Mouse (Mus musculus) liver, postnatal 0 days (tissue): ENCODE measurements around the gene Entpd7. TPM values are rescaled to one million over a fixed set of nuclear protein-coding genes. Genes with fewer than 3 reads are reported as not detected.

Experiments used
- ATAC-seq: fragments of 200-750 bp; cut with Nextera tagmentation; 2 replicates; pipeline ENCODE4 v1.8.0; 2017; ENCODE audit warnings: mild to moderate bottlenecking, moderate library complexity
- DNase-seq: peaks from one replicate; pipeline ENCODE4 v3.0.0-alpha.2; 2016
- H3K27ac ChIP-seq: fragments of 300-500 bp; sonication (generic); 2 replicates; pipeline ENCODE4 v1.5.1; 2014; ENCODE audit warnings: antibody characterized with exemption, moderate library complexity, mild to moderate bottlenecking, low read depth
- H3K27me3 ChIP-seq: fragments of 300-500 bp; sonication (generic); 2 replicates; pipeline ENCODE4 v1.6.1; 2014; ENCODE audit warnings: low read length, control low read depth, mixed read lengths; ENCODE audit not compliant: insufficient read depth
- H3K36me3 ChIP-seq: fragments of 300-500 bp; sonication (generic); replicated peaks from 2 replicates; pipeline ENCODE4 v1.6.1; 2014; ENCODE audit warnings: mild to moderate bottlenecking, control low read depth, low read length, moderate library complexity, mixed read lengths; ENCODE audit not compliant: insufficient read depth
- H3K4me1 ChIP-seq: fragments of 300-500 bp; sonication (generic); 2 replicates; pipeline ENCODE4 v1.6.1; 2014; ENCODE audit warnings: antibody characterized with exemption, mild to moderate bottlenecking, control low read depth; ENCODE audit not compliant: insufficient read depth
- H3K4me2 ChIP-seq: fragments of 300-500 bp; sonication (generic); 2 replicates; pipeline ENCODE4 v1.6.1; 2014; ENCODE audit warnings: low read depth, mild to moderate bottlenecking, low read length, moderate library complexity, mixed read lengths
- H3K4me3 ChIP-seq: fragments of 300-500 bp; sonication (generic); 2 replicates; pipeline ENCODE4 v1.5.1; 2014; ENCODE audit warnings: low read depth, low read length
- H3K9ac ChIP-seq: fragments of 300-500 bp; sonication (generic); replicated peaks from 2 replicates; pipeline ENCODE4 v1.6.1; 2014; ENCODE audit warnings: mild to moderate bottlenecking, moderate library complexity
- H3K9me3 ChIP-seq: fragments of 300-500 bp; sonication (generic); 2 replicates; pipeline ENCODE4 v1.6.1; 2016; ENCODE audit warnings: mild to moderate bottlenecking, control low read depth, low read length, mixed read lengths
- CTCF ChIP-seq: sonication (generic); IDR thresholded peaks from 2 replicates; pipeline ENCODE4 v1.5.1; 2016; ENCODE audit warnings: antibody characterized with exemption, low read depth
- EP300 ChIP-seq: IDR thresholded peaks from 2 replicates; pipeline ENCODE4 v1.6.1; 2016; ENCODE audit warnings: antibody characterized with exemption, low read depth, mild to moderate bottlenecking
- WGBS: fragments of 180-500 bp; shearing (Covaris S2); extraction: QIAGEN DNeasy Blood & Tissue Kit; methylation state at CpG from one replicate; pipeline ENCODE4 v1.1.7; 2014; ENCODE audit not compliant: insufficient replicate concordance; 5-methylcytosine and 5-hydroxymethylcytosine counted together
- polyA plus RNA-seq: library from polyadenylated mRNA; unstranded; fragments of >200 nt; fragmentation: Nextera tagmentation; extraction: Ambion mirVana; gene quantifications from 2 replicates; pipeline ENCODE4 v1.2.1, GENCODE M21; 2015

The Entpd7 gene
- polyA plus RNA-seq, 1 experiment from 2014 or later = 1.9 TPM

GRCm38 (mm10) chr19:43770584-43770983 lies 81.1 kb downstream of the Entpd7 start:
- no peak for TF ChIP-seq EP300
- TF ChIP-seq CTCF = no peak
- DNase-seq = no peak
- Histone ChIP-seq H3K36me3 (no peaks in the 10 kb centered on the region), H3K9me3 (no peaks in the 10 kb centered on the region), H3K27ac (no peak overlapping the region), H3K9ac (no peak overlapping the region), H3K27me3 (no peaks in the 10 kb centered on the region), H3K4me3 (no peak overlapping the region), H3K4me1 (peaks cover 7% of the 10 kb centered on the region), H3K4me2 (no peak overlapping the region)
- no peak for ATAC-seq
- WGBS = 36% methylated on average over 4 of the region's 4 CpGs

GRCm38 (mm10) chr19:43771499-43771969 lies 82.1 kb downstream of the Entpd7 start:
- no peak overlapping the region for H3K9ac ChIP-seq
- DNase-seq (no peak), ATAC-seq (no peak)
- no peak for TF ChIP-seq CTCF
- no peak for TF ChIP-seq EP300
- H3K4me2 ChIP-seq = no peak overlapping the region
- H3K4me1 ChIP-seq = peaks cover 9% of the 10 kb centered on the region
- H3K36me3 ChIP-seq = no peaks in the 10 kb centered on the region
- H3K27me3 ChIP-seq = no peaks in the 10 kb centered on the region
- H3K9me3 ChIP-seq = no peaks in the 10 kb centered on the region
- H3K27ac ChIP-seq = no peak overlapping the region
- WGBS = 35% methylated on average over 5 of the region's 5 CpGs
- no peak overlapping the region for H3K4me3 ChIP-seq

- no peaks in the 10 kb centered on the region for H3K9me3 ChIP-seq
- no peaks in the 10 kb centered on the region for H3K36me3 ChIP-seq
- H3K27ac ChIP-seq = no peak overlapping the region
- 60% methylated on average over 6 of the region's 6 CpGs for WGBS
- H3K4me1 ChIP-seq = peaks cover 9% of the 10 kb centered on the region
- no peak for DNase-seq
- no peaks in the 10 kb centered on the region for H3K27me3 ChIP-seq
- H3K9ac ChIP-seq = no peak overlapping the region
- no peak overlapping the region for H3K4me3 ChIP-seq
- H3K4me2 ChIP-seq = no peak overlapping the region
- ATAC-seq = no peak
- TF ChIP-seq EP300 = no peak
- no peak for TF ChIP-seq CTCF
Observed at GRCm38 (mm10) chr19:43772311-43772710, 82.8 kb downstream of the Entpd7 start.

GRCm38 (mm10) chr19:43775433-43775832 lies 86.0 kb downstream of the Entpd7 start:
- Histone ChIP-seq H3K9ac (no peak overlapping the region), H3K9me3 (no peaks in the 10 kb centered on the region), H3K4me2 (no peak overlapping the region), H3K4me3 (no peak overlapping the region), H3K27ac (no peak overlapping the region), H3K4me1 (peaks cover 7% of the 10 kb centered on the region), H3K36me3 (no peaks in the 10 kb centered on the region), H3K27me3 (no peaks in the 10 kb centered on the region)
- no peak for ATAC-seq
- 35% methylated on average over 10 of the region's 10 CpGs for WGBS
- no peak for DNase-seq
- TF ChIP-seq EP300 = no peak

GRCm38 (mm10) chr19:43776561-43776960 lies 87.1 kb downstream of the Entpd7 start:
- Histone ChIP-seq H3K9ac (no peak overlapping the region), H3K4me2 (peak overlapping the region; percentile 38; the same call in 1 of the 2 replicates), H3K9me3 (no peaks in the 10 kb centered on the region), H3K27ac (no peak overlapping the region; the same call in 1 of the 2 replicates), H3K4me1 (peaks cover 7% of the 10 kb centered on the region), H3K36me3 (no peaks in the 10 kb centered on the region), H3K27me3 (no peaks in the 10 kb centered on the region), H3K4me3 (no peak overlapping the region)
- WGBS = 62% methylated on average over 4 of the region's 4 CpGs
- ATAC-seq (peak; percentile 40; the same call in 1 of the 2 replicates), DNase-seq (no peak)
- TF ChIP-seq CTCF = no peak
- TF ChIP-seq EP300 = no peak

- H3K9me3 ChIP-seq = no peaks in the 10 kb centered on the region
- no peak for DNase-seq
- H3K4me3 ChIP-seq = no peak overlapping the region
- H3K4me1 ChIP-seq = peaks cover 7% of the 10 kb centered on the region; the same call in 1 of the 2 replicates
- WGBS = 67% methylated on average over 2 of the region's 2 CpGs
- TF ChIP-seq EP300 (no peak), CTCF (no peak)
- no peak overlapping the region for H3K4me2 ChIP-seq
- H3K27ac ChIP-seq = no peak overlapping the region
- H3K36me3 ChIP-seq = no peaks in the 10 kb centered on the region
- no peak for ATAC-seq
- H3K9ac ChIP-seq = no peak overlapping the region
- H3K27me3 ChIP-seq = no peaks in the 10 kb centered on the region
Observed at GRCm38 (mm10) chr19:43777308-43777707, 87.8 kb downstream of the Entpd7 start.

GRCm38 (mm10) chr19:43780391-43780790 lies 90.9 kb downstream of the Entpd7 start:
- 43% methylated on average over 5 of the region's 5 CpGs for WGBS
- H3K27ac ChIP-seq = no peak overlapping the region
- no peaks in the 10 kb centered on the region for H3K27me3 ChIP-seq
- no peak for ATAC-seq
- DNase-seq = no peak
- no peak overlapping the region for H3K4me2 ChIP-seq
- TF ChIP-seq EP300 (no peak), CTCF (no peak)
- no peaks in the 10 kb centered on the region for H3K36me3 ChIP-seq
- H3K4me1 ChIP-seq = peaks cover 7% of the 10 kb centered on the region; the same call in 1 of the 2 replicates
- H3K9ac ChIP-seq = no peak overlapping the region
- H3K9me3 ChIP-seq = no peaks in the 10 kb centered on the region
- H3K4me3 ChIP-seq = no peak overlapping the region
